Mouse (Mus musculus): ENCODE measurements at regions not wholly inside any gene's neighbourhood (a gene's known extent, or its start where the extent isn't known, plus 50 kb on each side); places are given as distances from the start of the nearest gene placed in this dataset.

DNA sequence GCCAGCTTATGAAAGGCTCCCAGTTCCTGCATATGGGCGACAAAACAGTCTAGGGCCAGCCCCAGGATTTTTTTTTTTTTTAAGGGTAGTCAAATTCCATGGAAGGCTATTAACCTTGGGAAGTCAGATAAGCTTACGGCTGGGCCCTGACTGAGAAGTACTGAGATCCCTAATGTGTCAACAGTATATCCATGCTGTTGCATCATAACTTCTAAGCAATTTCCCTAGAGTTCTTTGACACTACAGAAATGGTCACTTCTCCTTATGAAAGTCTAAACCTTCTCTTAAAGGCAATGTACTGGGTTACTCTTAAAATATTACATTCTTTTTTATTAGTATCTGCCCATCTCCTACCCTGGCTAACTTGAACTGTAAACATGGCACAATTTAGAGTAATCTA lies 101.1 kb upstream of the Inhba start:
- TF ChIP-seq CTCF (IDR thresholded peaks at IDR 0.05; ENCODE audit: low read depth) = no peak
- no peak for TF ChIP-seq EP300 (IDR thresholded peaks at IDR 0.05; ENCODE audit: low read depth)

All from heart, postnatal 0 days (tissue).